Mouse (Mus musculus) midbrain, embryonic 12.5 days (tissue): ENCODE data around the gene Gm21149. TPM values are rescaled to one million over a fixed set of nuclear protein-coding genes. Genes with fewer than 3 reads are reported as not detected.
"Not testable (repeated sequence)": the region's sequence is repeated elsewhere in the genome, so short reads cannot be mapped to it uniquely, and the experiment has no call there.

Source experiments
- ATAC-seq: fragments of 200-750 bp; cut with Nextera tagmentation; 2 replicates; pipeline ENCODE4 v1.8.0; 2017; ENCODE audit warnings: low read depth, moderate TSS enrichment, moderate library complexity; ENCODE audit not compliant: low FRiP score
- H3K27ac ChIP-seq: fragments of 300-500 bp; sonication (generic); replicated peaks from 2 replicates; pipeline ENCODE4 v1.5.1; 2016; ENCODE audit warnings: mild to moderate bottlenecking
- H3K27me3 ChIP-seq: fragments of 300-500 bp; sonication (generic); 2 replicates; pipeline ENCODE4 v1.6.1; 2016; ENCODE audit warnings: mild to moderate bottlenecking
- H3K36me3 ChIP-seq: fragments of 300-500 bp; sonication (generic); 2 replicates; pipeline ENCODE4 v1.6.1; 2016
- H3K4me1 ChIP-seq: fragments of 300-500 bp; sonication (generic); 2 replicates; pipeline ENCODE4 v1.6.1; 2016
- H3K4me2 ChIP-seq: fragments of 300-500 bp; sonication (generic); replicated peaks from 2 replicates; pipeline ENCODE4 v1.6.1; 2016; ENCODE audit warnings: mild to moderate bottlenecking, moderate library complexity
- H3K4me3 ChIP-seq: fragments of 300-500 bp; sonication (generic); 2 replicates; pipeline ENCODE4 v1.5.1; 2016; ENCODE audit warnings: mild to moderate bottlenecking
- H3K9ac ChIP-seq: fragments of 300-500 bp; sonication (generic); replicated peaks from 2 replicates; pipeline ENCODE4 v1.6.1; 2016; ENCODE audit warnings: mild to moderate bottlenecking, moderate library complexity
- H3K9me3 ChIP-seq: fragments of 300-500 bp; sonication (generic); 2 replicates; pipeline ENCODE4 v1.6.1; 2016; ENCODE audit warnings: mild to moderate bottlenecking
- WGBS: fragments of 180-500 bp; shearing (Covaris S2); methylation state at CpG from one replicate; pipeline ENCODE4 v1.1.7; 2016; 5-methylcytosine and 5-hydroxymethylcytosine counted together
- polyA plus RNA-seq: library from polyadenylated mRNA; unstranded; fragments of >200 nt; fragmentation: Nextera tagmentation; extraction: Ambion mirVana; gene quantifications from 2 replicates; pipeline ENCODE4 v1.2.1, GENCODE M21; 2016

Gm21149 gene
- polyA plus RNA-seq, 1 experiment from 2014 or later: not detected

GRCm38 (mm10) chr5:15457865-15458571, 18.3 kb downstream of the Gm21149 start:
- H3K9ac ChIP-seq, H3K36me3 ChIP-seq, H3K4me1 ChIP-seq, H3K4me3 ChIP-seq, H3K27me3 ChIP-seq, H3K27ac ChIP-seq, H3K4me2 ChIP-seq: not testable (repeated sequence)
- ATAC-seq: peak; percentile 58; the same call in 1 of the 2 replicates
- H3K9me3 ChIP-seq: peaks cover 19% of the 10 kb centered on the region
- 78% methylated on average over 3 of the region's 5 CpGs for WGBS

Other genes starting within 250 kb of the Gm21149 start
- gene Gm21190, start 52.7 kb upstream of the Gm21149 start, polyA plus RNA-seq: not detected in 2 replicates
- not detected in 2 replicates for gene Gm21083, start 100.8 kb upstream of the Gm21149 start, polyA plus RNA-seq
- not detected in 2 replicates for gene Speer4d, start 142.5 kb upstream of the Gm21149 start, polyA plus RNA-seq
- not detected in 2 replicates for gene 4930572O03Rik, start 180.5 kb upstream of the Gm21149 start, polyA plus RNA-seq
- gene Speer4c, start 237.7 kb upstream of the Gm21149 start, polyA plus RNA-seq: not detected in 2 replicates